Mouse (Mus musculus) liver, adult 2 months (tissue): ENCODE measurements around the gene Gabpa. TPM values are rescaled to one million over a fixed set of nuclear protein-coding genes. Genes with fewer than 3 reads are reported as not detected.

ENCODE experiments used
- DNase-seq: peaks from one replicate; pipeline ENCODE4 v3.0.0-alpha.2; 2011; ENCODE audit warnings: low read depth, low spot score; ENCODE audit errors: extremely low read depth
- H3K27ac ChIP-seq: fragments of 200-500 bp; replicated peaks from 2 replicates; pipeline ENCODE4 v1.5.1; 2012; ENCODE audit warnings: low read depth, mild to moderate bottlenecking, control low read depth, inconsistent platforms, low read length; ENCODE audit not compliant: insufficient read depth
- H3K27me3 ChIP-seq: fragments of 200-500 bp; 2 replicates; pipeline ENCODE4 v1.6.1; 2012; ENCODE audit warnings: mild to moderate bottlenecking, moderate library complexity, low read length, inconsistent platforms; ENCODE audit not compliant: control insufficient read depth, insufficient read depth
- H3K36me3 ChIP-seq: fragments of 200-500 bp; 2 replicates; pipeline ENCODE4 v1.6.1; 2012; ENCODE audit warnings: low read length, inconsistent platforms; ENCODE audit not compliant: control insufficient read depth, insufficient read depth
- H3K4me1 ChIP-seq: fragments of 200-500 bp; 2 replicates; pipeline ENCODE4 v1.6.1; 2011; ENCODE audit warnings: low read length; ENCODE audit not compliant: control insufficient read depth, insufficient read depth
- H3K4me3 ChIP-seq: fragments of 200-500 bp; 2 replicates; pipeline ENCODE4 v1.5.1; 2011; ENCODE audit warnings: low read depth, mild to moderate bottlenecking, control low read depth, low read length, moderate library complexity; ENCODE audit not compliant: insufficient read depth
- H3K79me2 ChIP-seq: fragments of 200-500 bp; 2 replicates; pipeline ENCODE4 v1.6.1; 2012; ENCODE audit warnings: inconsistent platforms, mild to moderate bottlenecking, low read length, moderate library complexity; ENCODE audit not compliant: control insufficient read depth, insufficient read depth
- H3K9ac ChIP-seq: fragments of 200-500 bp; 2 replicates; pipeline ENCODE4 v1.6.1; 2012; ENCODE audit warnings: low read depth, mild to moderate bottlenecking, control low read depth, inconsistent platforms, low read length
- CTCF ChIP-seq: fragments of 200-500 bp; IDR thresholded peaks from 2 replicates; pipeline ENCODE4 v1.5.1; 2011; ENCODE audit warnings: low read depth, low read length, control low read depth
- POLR2A ChIP-seq: fragments of 200-500 bp; IDR thresholded peaks from 2 replicates; pipeline ENCODE4 v1.6.1; 2011; ENCODE audit warnings: low read length, control low read depth; ENCODE audit not compliant: insufficient read depth; ENCODE audit errors: extremely low read depth
- WGBS: fragments of 180-500 bp; shearing (Covaris S2); methylation state at CpG from one replicate; pipeline ENCODE4 v1.1.7; 2018; 5-methylcytosine and 5-hydroxymethylcytosine counted together
- polyA plus RNA-seq: library from polyadenylated mRNA; depleted of rRNA; stranded (reverse); fragments of >200 nt; gene quantifications from 2 replicates; pipeline ENCODE4 v1.2.3, GENCODE M21; 2012
- total RNA-seq: library from RNA; depleted of rRNA; stranded (reverse); fragments of >200 nt; gene quantifications from 2 replicates; pipeline ENCODE4 v1.2.3, GENCODE M21; 2014

Gabpa gene
- total and polyA plus RNA-seq, 2 experiments: 5.8 to 36.4 TPM

DNA sequence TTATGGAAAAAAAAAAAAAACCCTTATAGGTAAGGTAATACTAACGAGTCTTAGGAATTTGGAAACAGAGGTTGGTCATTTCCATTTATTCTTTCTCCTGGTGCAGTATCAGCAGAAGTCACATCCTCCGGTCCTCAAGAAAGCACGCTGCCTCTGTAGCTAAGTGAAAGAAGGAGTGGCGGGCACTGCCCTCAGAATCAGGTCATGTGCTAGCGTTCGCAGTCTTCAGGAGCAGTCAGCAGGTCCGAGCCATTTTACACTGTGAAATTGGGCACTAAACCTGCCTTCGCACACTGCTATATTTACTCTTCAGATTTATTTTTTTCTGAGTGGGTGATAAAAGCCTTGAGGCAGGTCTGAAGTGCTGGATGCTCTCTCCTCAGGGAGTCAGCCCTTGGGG is 20.9 kb upstream of the Gabpa start:
- 68% methylated on average over 8 of the region's 8 CpGs for WGBS
- H3K4me3 ChIP-seq: no peak overlapping the region
- no peaks in the 10 kb centered on the region; the same call in 1 of the 2 replicates for H3K4me1 ChIP-seq
- TF ChIP-seq POLR2A (no peak), CTCF (no peak)
- H3K27ac ChIP-seq: no peak overlapping the region
- H3K27me3 ChIP-seq: no peaks in the 10 kb centered on the region
- H3K9ac ChIP-seq: no peak overlapping the region
- no peaks in the 10 kb centered on the region for H3K79me2 ChIP-seq
- no peak for DNase-seq
- no peaks in the 10 kb centered on the region for H3K36me3 ChIP-seq

DNA sequence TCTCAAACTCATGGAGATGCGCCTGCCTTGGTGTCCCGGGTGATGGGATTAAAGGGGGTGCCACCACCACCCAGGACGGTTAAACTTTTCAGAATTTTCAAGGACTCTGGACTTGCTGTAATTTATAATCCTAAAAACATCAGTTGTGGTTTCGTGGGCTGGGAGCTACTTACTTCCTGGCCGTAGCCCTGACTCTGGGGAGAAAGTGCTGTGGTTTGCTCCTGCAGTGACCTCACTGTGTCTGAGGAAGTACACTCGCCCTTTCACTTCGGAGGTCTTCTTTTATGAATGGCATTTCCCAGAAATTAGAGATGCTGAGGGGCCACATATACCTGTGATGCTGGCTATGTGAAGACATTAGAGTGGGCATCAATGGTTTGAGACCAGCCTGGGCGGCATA is 20.2 kb upstream of the Gabpa start:
- H3K27me3 ChIP-seq: no peaks in the 10 kb centered on the region
- 74% methylated on average over 8 of the region's 8 CpGs for WGBS
- no peak for TF ChIP-seq CTCF
- TF ChIP-seq POLR2A: no peak
- H3K79me2 ChIP-seq: no peaks in the 10 kb centered on the region
- DNase-seq: no peak
- no peak overlapping the region for H3K4me3 ChIP-seq
- H3K27ac ChIP-seq: no peak overlapping the region
- H3K4me1 ChIP-seq: no peaks in the 10 kb centered on the region; the same call in 1 of the 2 replicates
- no peaks in the 10 kb centered on the region for H3K36me3 ChIP-seq
- no peak overlapping the region for H3K9ac ChIP-seq

DNA sequence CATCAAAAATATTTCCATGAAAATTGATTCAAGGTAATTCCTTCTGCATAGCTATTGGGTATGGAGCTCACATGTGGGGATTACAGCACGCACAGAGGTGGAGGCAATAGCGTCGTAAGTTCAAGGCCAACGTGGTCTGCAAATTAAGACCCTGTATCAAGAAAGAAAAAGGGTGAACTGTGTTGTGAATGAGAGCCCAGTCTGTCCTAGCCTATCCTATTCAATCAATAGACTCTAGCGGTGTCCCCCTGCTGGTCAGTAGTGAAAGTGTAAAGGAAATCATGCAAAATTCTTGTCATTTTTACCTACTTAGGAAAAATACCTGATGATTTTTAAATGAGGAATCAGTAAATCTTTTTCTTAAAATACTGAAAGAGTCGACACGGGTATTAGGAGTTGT is 17.3 kb upstream of the Gabpa start:
- Histone ChIP-seq H3K27me3 (no peaks in the 10 kb centered on the region), H3K79me2 (no peaks in the 10 kb centered on the region), H3K4me1 (no peaks in the 10 kb centered on the region; the same call in 1 of the 2 replicates), H3K36me3 (peaks cover 8% of the 10 kb centered on the region), H3K4me3 (no peak overlapping the region), H3K9ac (no peak overlapping the region), H3K27ac (no peak overlapping the region)
- TF ChIP-seq CTCF (0 out of 2 replicates have a peak, but pooled peaks have one; percentile 7), POLR2A (no peak)
- 21% methylated on average over 7 of the region's 7 CpGs for WGBS
- peak; percentile 50 for DNase-seq

DNA sequence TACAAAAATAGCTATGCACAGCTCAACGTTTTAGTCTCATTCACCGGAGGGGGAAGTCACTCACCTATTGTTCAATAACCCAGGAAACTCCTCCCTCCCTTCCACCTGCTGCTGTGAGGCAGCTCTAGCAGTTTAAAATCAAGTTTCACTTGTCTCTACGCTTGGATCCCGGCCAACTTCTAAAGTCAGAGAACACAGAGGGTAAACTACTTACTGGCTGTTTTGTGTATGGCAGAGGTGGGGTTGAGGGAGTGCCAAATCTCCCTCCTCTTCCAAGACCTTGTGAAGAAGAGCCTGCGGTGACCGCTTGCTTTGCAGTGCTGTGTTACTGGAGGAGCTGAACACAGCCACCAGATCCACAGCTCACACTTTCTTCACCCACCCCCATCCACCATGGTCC is 9.7 kb upstream of the Gabpa start:
- WGBS: 18% methylated on average over 6 of the region's 6 CpGs
- TF ChIP-seq CTCF (no peak), POLR2A (no peak)
- DNase-seq: peak; percentile 72

DNA sequence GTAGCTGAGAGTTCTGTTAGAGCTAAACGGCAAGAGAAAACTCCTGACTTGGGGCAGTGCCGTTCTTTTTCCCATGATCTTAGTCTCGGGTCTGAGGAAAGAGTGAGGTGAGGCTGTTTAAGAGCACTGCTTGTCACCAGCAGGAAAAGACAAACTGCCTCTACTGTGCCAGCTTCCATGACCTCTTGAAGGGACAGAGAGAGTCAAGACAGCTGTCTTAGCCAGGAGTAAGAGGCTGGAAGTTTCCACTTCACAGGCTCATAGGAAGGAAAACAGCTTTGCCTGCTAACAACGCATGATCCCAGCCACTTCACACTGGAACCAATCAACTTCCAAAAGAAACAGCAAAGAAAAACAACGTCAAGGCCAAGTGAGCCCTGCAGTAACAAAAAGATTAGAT is 3.0 kb upstream of the Gabpa start:
- no peak overlapping the region for H3K27ac ChIP-seq
- H3K79me2 ChIP-seq: peaks cover 9% of the 10 kb centered on the region
- WGBS: 65% methylated on average over 5 of the region's 5 CpGs
- no peak overlapping the region for H3K4me3 ChIP-seq
- 0 out of 2 replicates have a peak, but pooled peaks cover 5% of the 10 kb centered on the region for H3K4me1 ChIP-seq
- H3K36me3 ChIP-seq: peaks cover 42% of the 10 kb centered on the region
- no peak overlapping the region for H3K9ac ChIP-seq
- H3K27me3 ChIP-seq: no peaks in the 10 kb centered on the region
- TF ChIP-seq CTCF (no peak), POLR2A (no peak)
- no peak for DNase-seq

More for the DNA sequence above, 9.7 kb upstream of the Gabpa start:
- Histone ChIP-seq H3K36me3 (peaks cover 60% of the 10 kb centered on the region), H3K79me2 (no peaks in the 10 kb centered on the region), H3K4me1 (peaks cover 11% of the 10 kb centered on the region), H3K4me3 (no peak overlapping the region), H3K27me3 (no peaks in the 10 kb centered on the region), H3K9ac (no peak overlapping the region), H3K27ac (peak overlapping the region; percentile 15)

DNA sequence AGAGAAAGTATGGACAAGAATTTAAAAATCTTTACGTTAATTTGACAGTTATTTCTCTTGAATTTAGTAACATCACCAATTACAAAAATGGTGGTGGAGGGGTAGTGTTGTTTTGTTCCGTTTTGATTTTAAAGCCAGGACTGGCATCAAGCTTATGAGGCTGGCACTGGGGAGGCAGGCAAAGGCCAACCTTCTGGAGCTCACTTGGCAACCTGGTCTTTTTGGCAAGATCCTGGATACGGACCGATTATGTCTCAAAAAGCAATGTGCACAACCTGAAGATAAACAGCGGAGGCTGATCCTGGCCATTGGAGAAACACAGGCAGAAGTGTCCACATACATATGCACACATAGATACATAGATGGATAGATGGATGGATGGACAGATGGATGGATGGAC is 2.0 kb upstream of the Gabpa start:
- H3K79me2 ChIP-seq: peaks cover 14% of the 10 kb centered on the region
- WGBS: 44% methylated on average over 5 of the region's 5 CpGs
- no peak overlapping the region for H3K27ac ChIP-seq
- no peak for TF ChIP-seq POLR2A
- TF ChIP-seq CTCF: no peak
- H3K36me3 ChIP-seq: peaks cover 32% of the 10 kb centered on the region
- peaks cover 14% of the 10 kb centered on the region; the same call in 1 of the 2 replicates for H3K4me1 ChIP-seq
- H3K4me3 ChIP-seq: no peak overlapping the region
- H3K9ac ChIP-seq: no peak overlapping the region
- H3K27me3 ChIP-seq: no peaks in the 10 kb centered on the region
- DNase-seq: peak; percentile 88
